Mouse (Mus musculus) testis, adult 2 months (tissue): ENCODE measurements around the gene Igsf11.
"Not testable (repeated sequence)": the region's sequence is repeated elsewhere in the genome, so short reads cannot be mapped to it uniquely, and the experiment has no call there.

Experiments
- CTCF ChIP-seq: fragments of 200-500 bp; IDR thresholded peaks from 2 replicates; pipeline ENCODE4 v1.5.1; 2012; ENCODE audit warnings: low read depth, mild to moderate bottlenecking, inconsistent platforms, low read length, moderate library complexity; ENCODE audit not compliant: control insufficient read depth, insufficient read depth, insufficient replicate concordance
- POLR2A ChIP-seq: fragments of 200-500 bp; IDR thresholded peaks from 2 replicates; pipeline ENCODE4 v1.6.1; 2012; ENCODE audit warnings: low read depth, mild to moderate bottlenecking, inconsistent platforms, low read length, moderate library complexity; ENCODE audit not compliant: control insufficient read depth

- TF ChIP-seq CTCF, POLR2A: not testable (repeated sequence)
Observed at GRCm38 (mm10) chr16:38983850-38984249, 91.4 kb downstream of the Igsf11 start.
